Mouse (Mus musculus) testis, adult 2 months (tissue): ENCODE results near the gene Tigit.

Experiments
- CTCF ChIP-seq: fragments of 200-500 bp; IDR thresholded peaks from 2 replicates; pipeline ENCODE4 v1.5.1; 2012; ENCODE audit warnings: low read depth, mild to moderate bottlenecking, inconsistent platforms, low read length, moderate library complexity; ENCODE audit not compliant: control insufficient read depth, insufficient read depth, insufficient replicate concordance
- POLR2A ChIP-seq: fragments of 200-500 bp; IDR thresholded peaks from 2 replicates; pipeline ENCODE4 v1.6.1; 2012; ENCODE audit warnings: low read depth, mild to moderate bottlenecking, inconsistent platforms, low read length, moderate library complexity; ENCODE audit not compliant: control insufficient read depth

DNA sequence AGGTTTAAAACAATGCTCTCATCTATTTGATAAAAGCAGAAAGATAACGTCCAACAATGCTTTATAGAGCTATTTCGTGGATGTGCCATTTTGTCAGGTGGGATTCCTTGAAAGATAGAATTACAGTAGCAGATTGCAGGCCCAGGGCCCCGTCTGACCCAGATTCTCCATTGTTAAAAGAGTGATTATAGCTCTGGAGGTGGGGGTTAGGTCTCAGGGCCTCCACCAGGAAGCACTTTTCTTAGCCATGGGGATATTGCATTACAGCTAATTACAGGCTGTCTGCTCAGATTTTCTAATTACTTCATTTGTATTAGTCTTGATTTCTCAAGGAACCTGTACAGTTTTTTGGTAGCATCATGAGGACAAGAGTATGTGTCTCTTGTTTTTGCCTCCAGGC, 10.5 kb upstream of the Tigit start:
- TF ChIP-seq CTCF (no peak), POLR2A (no peak)
